Mouse (Mus musculus) hindbrain, embryonic 14.5 days (tissue): ENCODE results near the gene Tbkbp1. TPM values are rescaled to one million over a fixed set of nuclear protein-coding genes. Genes with fewer than 3 reads are reported as not detected.

Experiments used
- ATAC-seq: fragments of 200-750 bp; cut with Nextera tagmentation; 2 replicates; pipeline ENCODE4 v1.8.0; 2017; ENCODE audit warnings: moderate number of reproducible peaks, mild to moderate bottlenecking, moderate TSS enrichment, moderate library complexity; ENCODE audit not compliant: low FRiP score
- DNase-seq: peaks from one replicate; pipeline ENCODE4 v3.0.0-alpha.2; 2015; ENCODE audit warnings: low spot score
- H3K27ac ChIP-seq: fragments of 300-500 bp; sonication (generic); 2 replicates; pipeline ENCODE4 v1.5.1; 2014; ENCODE audit warnings: mild to moderate bottlenecking, moderate library complexity
- H3K27me3 ChIP-seq: fragments of 300-500 bp; sonication (generic); 2 replicates; pipeline ENCODE4 v1.6.1; 2014; ENCODE audit warnings: mild to moderate bottlenecking, low read length, mixed read lengths; ENCODE audit not compliant: control insufficient read depth, insufficient read depth
- H3K36me3 ChIP-seq: fragments of 300-500 bp; sonication (generic); replicated peaks from 2 replicates; pipeline ENCODE4 v1.6.1; 2014; ENCODE audit not compliant: control insufficient read depth, insufficient read depth
- H3K4me1 ChIP-seq: fragments of 300-500 bp; sonication (generic); replicated peaks from 2 replicates; pipeline ENCODE4 v1.6.1; 2014; ENCODE audit warnings: antibody characterized with exemption, low read length, mixed read lengths; ENCODE audit not compliant: control insufficient read depth, insufficient read depth
- H3K4me2 ChIP-seq: fragments of 300-500 bp; sonication (generic); replicated peaks from 2 replicates; pipeline ENCODE4 v1.6.1; 2014; ENCODE audit warnings: mild to moderate bottlenecking, moderate library complexity
- H3K4me3 ChIP-seq: fragments of 300-500 bp; sonication (generic); replicated peaks from 2 replicates; pipeline ENCODE4 v1.5.1; 2014; ENCODE audit warnings: mild to moderate bottlenecking, low read length
- H3K9ac ChIP-seq: fragments of 300-500 bp; sonication (generic); 2 replicates; pipeline ENCODE4 v1.6.1; 2014
- H3K9me3 ChIP-seq: fragments of 300-500 bp; sonication (generic); 2 replicates; pipeline ENCODE4 v1.6.1; 2016; ENCODE audit warnings: low read length; ENCODE audit not compliant: control insufficient read depth
- WGBS: fragments of 180-500 bp; shearing (Covaris S2); extraction: QIAGEN DNeasy Blood & Tissue Kit; methylation state at CpG from one replicate; pipeline ENCODE4 v1.1.7; 2014; 5-methylcytosine and 5-hydroxymethylcytosine counted together
- polyA plus RNA-seq: library from polyadenylated mRNA; unstranded; fragments of >200 nt; fragmentation: Nextera tagmentation; extraction: Ambion mirVana; gene quantifications from 2 replicates; pipeline ENCODE4 v1.2.1, GENCODE M21; 2014

Gene Tbkbp1
- polyA plus RNA-seq, 1 experiment from 2014 or later = 10.8 TPM

DNA sequence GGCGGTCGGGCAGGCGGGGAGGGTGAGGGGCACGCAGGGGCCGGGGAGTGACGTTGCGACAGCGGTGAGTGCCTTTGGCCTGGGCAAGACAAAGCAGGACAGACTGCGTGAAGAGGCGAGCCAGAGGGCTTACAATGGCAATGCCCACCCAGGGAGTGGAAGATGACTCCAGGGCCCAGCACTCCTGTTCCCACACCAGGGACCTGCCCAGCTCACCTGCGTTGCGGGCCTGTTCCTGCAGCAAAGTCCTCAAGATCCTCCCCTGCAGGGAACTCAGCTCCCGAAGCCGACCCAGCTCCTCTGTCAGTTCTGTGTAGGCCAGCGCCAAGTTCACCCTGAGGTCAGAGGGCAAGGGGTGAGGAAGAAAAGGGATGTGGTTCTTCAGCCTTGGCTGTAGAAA, 12.0 kb downstream of the Tbkbp1 start:
- H3K27ac ChIP-seq = peak overlapping the region; percentile 60; the same call in 1 of the 2 replicates
- H3K27me3 ChIP-seq = 0 out of 2 replicates have a peak, but pooled peaks cover 4% of the 10 kb centered on the region
- peak overlapping the region; percentile 56 for H3K9ac ChIP-seq
- peak overlapping the region; percentile 56 for H3K4me2 ChIP-seq
- WGBS = 12% methylated on average over 15 of the region's 15 CpGs
- H3K36me3 ChIP-seq = peaks cover 42% of the 10 kb centered on the region
- ATAC-seq = peak; percentile 24; the same call in 1 of the 2 replicates
- peak overlapping the region; percentile 30 for H3K4me3 ChIP-seq
- no peaks in the 10 kb centered on the region for H3K9me3 ChIP-seq
- no peak for DNase-seq
- H3K4me1 ChIP-seq = peaks cover 16% of the 10 kb centered on the region

GRCm38 (mm10) chr11:97138554-97139226, 12.6 kb downstream of the Tbkbp1 start:
- Histone ChIP-seq H3K36me3 (peaks cover 37% of the 10 kb centered on the region), H3K9me3 (no peaks in the 10 kb centered on the region), H3K27ac (peak overlapping the region; percentile 60), H3K9ac (peak overlapping the region; percentile 56), H3K4me2 (peak overlapping the region; percentile 56), H3K27me3 (0 out of 2 replicates have a peak, but pooled peaks cover 4% of the 10 kb centered on the region), H3K4me3 (peak overlapping the region; percentile 30), H3K4me1 (peaks cover 16% of the 10 kb centered on the region)
- WGBS = 9% methylated on average over 69 of the region's 69 CpGs
- ATAC-seq (peak; percentile 60), DNase-seq (peak; percentile 59)

- Histone ChIP-seq H3K27ac (no peak overlapping the region), H3K4me2 (no peak overlapping the region), H3K9ac (no peak overlapping the region), H3K4me1 (peaks cover 1% of the 10 kb centered on the region; the same call in 1 of the 2 replicates), H3K9me3 (no peaks in the 10 kb centered on the region), H3K27me3 (no peaks in the 10 kb centered on the region), H3K36me3 (peaks cover 18% of the 10 kb centered on the region), H3K4me3 (no peak overlapping the region)
- WGBS = 62% methylated on average over 5 of the region's 5 CpGs
- DNase-seq (no peak), ATAC-seq (no peak)
Observed at GRCm38 (mm10) chr11:97133270-97133669, 18.0 kb downstream of the Tbkbp1 start.

DNA sequence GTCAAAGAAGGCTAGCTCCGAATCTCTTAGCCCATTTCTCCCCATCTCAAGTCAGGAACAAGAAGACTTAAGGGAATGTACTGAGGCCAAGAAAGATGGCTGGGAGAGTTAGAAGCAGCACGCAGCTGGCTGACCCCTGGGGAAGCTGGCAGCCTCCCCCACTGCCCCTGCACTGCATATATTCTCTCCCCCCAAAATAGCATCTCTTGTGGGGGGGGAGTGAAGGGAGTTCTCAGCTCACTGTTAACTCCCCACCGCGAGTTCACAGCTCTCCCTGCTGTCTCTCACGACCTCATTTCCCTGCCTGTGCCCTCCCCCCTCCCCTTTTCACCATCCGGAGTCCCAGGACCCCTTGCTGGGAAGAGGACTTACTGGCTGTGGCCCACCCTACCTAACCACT, 19.1 kb downstream of the Tbkbp1 start:
- H3K36me3 ChIP-seq = peaks cover 7% of the 10 kb centered on the region; the same call in 1 of the 2 replicates
- no peak overlapping the region for H3K4me3 ChIP-seq
- no peak overlapping the region for H3K9ac ChIP-seq
- H3K4me1 ChIP-seq = peaks cover 3% of the 10 kb centered on the region; the same call in 1 of the 2 replicates
- DNase-seq = no peak
- H3K9me3 ChIP-seq = no peaks in the 10 kb centered on the region
- no peak overlapping the region for H3K4me2 ChIP-seq
- WGBS = 19% methylated on average over 6 of the region's 6 CpGs
- ATAC-seq = no peak
- H3K27ac ChIP-seq = no peak overlapping the region
- H3K27me3 ChIP-seq = no peaks in the 10 kb centered on the region

DNA sequence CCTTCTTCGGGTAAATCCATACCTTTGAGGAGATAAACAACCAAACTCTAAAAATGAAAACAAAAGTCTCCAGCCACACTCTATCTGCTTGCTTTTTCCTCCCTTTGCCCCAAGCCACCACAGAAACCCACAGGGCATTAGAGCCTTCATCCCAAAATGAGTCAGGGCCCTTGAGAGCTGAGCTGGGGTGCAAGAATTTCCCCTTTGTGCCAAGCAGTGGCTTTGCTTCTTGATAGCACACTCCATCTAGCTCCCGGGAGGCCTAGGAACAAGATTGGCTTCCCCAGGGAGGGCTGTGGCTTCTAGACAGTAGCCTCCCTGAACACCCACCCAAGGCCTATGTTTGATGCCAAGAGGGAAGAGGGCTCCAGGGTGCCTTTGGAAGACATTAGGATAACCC, 19.6 kb downstream of the Tbkbp1 start:
- 76% methylated on average over 2 of the region's 2 CpGs for whole genome bisulfite sequencing
- no peak for DNase-seq
- Histone ChIP-seq H3K4me2 (no peak overlapping the region), H3K27me3 (no peaks in the 10 kb centered on the region), H3K9me3 (no peaks in the 10 kb centered on the region), H3K36me3 (0 out of 2 replicates have a peak, but pooled peaks cover 2% of the 10 kb centered on the region), H3K9ac (no peak overlapping the region), H3K4me1 (peaks cover 8% of the 10 kb centered on the region; the same call in 1 of the 2 replicates), H3K27ac (no peak overlapping the region), H3K4me3 (no peak overlapping the region)
- ATAC-seq = no peak

DNA sequence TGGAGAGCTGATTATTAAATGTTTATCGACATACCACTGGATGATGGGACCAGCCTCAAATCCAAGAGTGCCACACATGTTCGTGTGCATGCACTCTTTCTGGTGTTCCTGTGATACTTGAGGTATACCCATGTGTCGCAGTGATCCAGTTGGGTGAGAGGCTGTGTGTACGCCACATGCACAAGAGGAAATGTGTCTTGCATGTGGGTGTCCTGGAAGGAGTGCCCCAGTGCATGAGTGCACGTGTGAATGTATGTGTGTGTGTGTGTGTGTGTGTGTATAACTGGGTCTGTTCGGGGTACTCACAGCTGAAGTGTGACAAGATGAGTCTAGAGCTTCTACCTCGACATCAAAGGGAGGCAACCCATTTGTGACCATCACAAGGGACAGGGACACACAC, 21.0 kb downstream of the Tbkbp1 start:
- DNase-seq = no peak
- Histone ChIP-seq H3K27me3 (no peaks in the 10 kb centered on the region), H3K9me3 (no peaks in the 10 kb centered on the region), H3K4me1 (peaks cover 11% of the 10 kb centered on the region; the same call in 1 of the 2 replicates), H3K4me2 (no peak overlapping the region), H3K27ac (no peak overlapping the region), H3K4me3 (no peak overlapping the region), H3K9ac (no peak overlapping the region), H3K36me3 (no peaks in the 10 kb centered on the region)
- ATAC-seq = no peak
- 81% methylated on average over 7 of the region's 7 CpGs for WGBS

GRCm38 (mm10) chr11:97128956-97129355, 22.3 kb downstream of the Tbkbp1 start:
- Histone ChIP-seq H3K27me3 (no peaks in the 10 kb centered on the region), H3K9ac (no peak overlapping the region; the same call in 1 of the 2 replicates), H3K4me3 (no peak overlapping the region), H3K9me3 (no peaks in the 10 kb centered on the region), H3K27ac (no peak overlapping the region), H3K36me3 (no peaks in the 10 kb centered on the region), H3K4me1 (peaks cover 11% of the 10 kb centered on the region; the same call in 1 of the 2 replicates), H3K4me2 (no peak overlapping the region)
- ATAC-seq (no peak), DNase-seq (no peak)
- 74% methylated on average over 3 of the region's 3 CpGs for WGBS

GRCm38 (mm10) chr11:97127470-97128223, 23.6 kb downstream of the Tbkbp1 start:
- Histone ChIP-seq H3K9me3 (no peaks in the 10 kb centered on the region), H3K4me1 (peaks cover 11% of the 10 kb centered on the region; the same call in 1 of the 2 replicates), H3K27ac (no peak overlapping the region), H3K9ac (peak overlapping the region; percentile 50), H3K36me3 (no peaks in the 10 kb centered on the region), H3K4me3 (peak overlapping the region; percentile 34), H3K27me3 (no peaks in the 10 kb centered on the region), H3K4me2 (peak overlapping the region; percentile 67)
- ATAC-seq = no peak
- DNase-seq = no peak
- WGBS = 16% methylated on average over 19 of the region's 19 CpGs
